In genomic region chr2:4770376-4770775, GRCm38 (mm10) we compare ENCODE assay signal across 17 mouse cellular contexts.
"Had no signal": no experiment of that assay in that cellular context is flagged by ENCODE, and none has a peak within 500 bp of the region (broad histone marks: within the 10 kb centered on the region; RNA-seq: fewer than 3 reads in every experiment).

No protein-coding gene starts in this region.

- H3K27me3 ChIP-seq: lung, embryonic 15.5 days; midbrain, embryonic 13.5 days; midbrain, embryonic 15.5 days; neural tube, embryonic 12.5 days; stomach, embryonic 15.5 days had no signal

- H3K4me2 ChIP-seq: lung, embryonic 15.5 days; midbrain, embryonic 13.5 days; midbrain, embryonic 15.5 days; neural tube, embryonic 12.5 days; stomach, embryonic 15.5 days had no signal

- DNase-seq: liver, postnatal 0 days; lung, adult 2 months; lung, postnatal 14 days; lung, postnatal 36 days; right cerebral cortex, postnatal 14 days; thymus, adult 2 months; thymus, postnatal 25 days; thymus, postnatal 4 days had no signal

- H3K27ac ChIP-seq: lung, embryonic 15.5 days; macrophage; midbrain, embryonic 13.5 days; midbrain, embryonic 15.5 days; neural tube, embryonic 12.5 days; stomach, embryonic 15.5 days; stomach, postnatal 0 days had no signal

- H3K4me1 ChIP-seq: lung, embryonic 15.5 days; megakaryocyte, embryonic 14.5 days; midbrain, embryonic 13.5 days; midbrain, embryonic 15.5 days; neural tube, embryonic 12.5 days; stomach, embryonic 15.5 days had no signal

- H3K9me3 ChIP-seq: lung, embryonic 15.5 days; megakaryocyte, embryonic 14.5 days; midbrain, embryonic 13.5 days; midbrain, embryonic 15.5 days; neural tube, embryonic 12.5 days; stomach, embryonic 15.5 days had no signal

- ATAC-seq: liver, postnatal 0 days; lung, postnatal 0 days; midbrain, embryonic 13.5 days; midbrain, embryonic 15.5 days had no signal

- H3K4me3 ChIP-seq: lung, embryonic 15.5 days; megakaryocyte, embryonic 14.5 days; midbrain, embryonic 13.5 days; midbrain, embryonic 15.5 days; neural tube, embryonic 12.5 days; stomach, embryonic 15.5 days had no signal

- H3K9ac ChIP-seq: liver, postnatal 0 days; lung, embryonic 15.5 days; midbrain, embryonic 13.5 days; midbrain, embryonic 15.5 days; neural tube, embryonic 12.5 days; stomach, embryonic 15.5 days had no signal

- H3K36me3 ChIP-seq: lung, embryonic 15.5 days; midbrain, embryonic 13.5 days; midbrain, embryonic 15.5 days; neural tube, embryonic 12.5 days; stomach, embryonic 15.5 days had no signal
